Mouse (Mus musculus) left cerebral cortex, adult 18-20 months (tissue): Measurements from ENCODE around the gene Suv39h1. TPM values are rescaled to one million over a fixed set of nuclear protein-coding genes. Genes with fewer than 3 reads are reported as not detected.
A peak's percentile ranks its signal among the peaks of the same experiment; 100 is the strongest.
"Not testable (repeated sequence)": the region's sequence is repeated elsewhere in the genome, so short reads cannot be mapped to it uniquely, and the experiment has no call there.

Experiments used
- DNase-seq, 2 experiments: peaks; one replicate each; pipeline ENCODE4 v3.0.0; 2021 to 2022; ENCODE audit warnings: low spot score in 2 of 2, mixed read lengths in 1 of 2
- long read RNA-seq, 2 experiments: library from polyadenylated mRNA; stranded (forward); transcript quantifications; one replicate each; pipeline ENCODE4 v2.0.0; 2021
- total RNA-seq, 2 experiments: library from RNA; stranded (reverse); gene quantifications; 2 replicates each; pipeline ENCODE4 v1.2.3; 2021

Gene Suv39h1
- 10 to 100 TPM; 21.1 to 30.2 TPM for total RNA-seq
- long read RNA-seq, experiment 1, transcript Suv39h1-203 (6 exons, 3,116 nt) = minor isoform, 6 of 27 reads
- long read RNA-seq, experiment 1, transcript Suv39h1-202 (6 exons, 2,778 nt) = major isoform, 14 of 27 reads
- long read RNA-seq, experiment 1, partial matches to known transcripts = 6 of 27 reads
- long read RNA-seq, experiment 1, other reads (novel, unspliced or antisense) = 1 of 27 reads
- long read RNA-seq, experiment 2, transcript Suv39h1-202 (6 exons, 2,778 nt) = major isoform, 6 of 17 reads
- long read RNA-seq, experiment 2, partial matches to known transcripts = 2 of 17 reads
- long read RNA-seq, experiment 2, other reads (novel, unspliced or antisense) = 5 of 17 reads

- DNase-seq = peak; percentile 86 to 92
Observed at GRCm38 (mm10) chrX:8074430-8075014, at the start of gene Suv39h1. Suv39h1 (minus strand) TSS chrX:8074760.

GRCm38 (mm10) chrX:8123821-8124470 is 49.4 kb upstream of the Suv39h1 start:
- DNase-seq = no peak

- no peak for DNase-seq
Observed at GRCm38 (mm10) chrX:8117264-8117663, 42.7 kb upstream of the Suv39h1 start.

- no peak for DNase-seq
Observed at GRCm38 (mm10) chrX:8115275-8115674, 40.7 kb upstream of the Suv39h1 start.

GRCm38 (mm10) chrX:8105019-8105418 is 30.5 kb upstream of the Suv39h1 start:
- DNase-seq = no peak

GRCm38 (mm10) chrX:8102213-8102668 is 27.7 kb upstream of the Suv39h1 start:
- no peak for DNase-seq

GRCm38 (mm10) chrX:8101017-8101416 is 26.5 kb upstream of the Suv39h1 start:
- peak; percentile 15 to 30 for DNase-seq

- DNase-seq = no peak
Observed at GRCm38 (mm10) chrX:8099435-8099834, 24.9 kb upstream of the Suv39h1 start.

- DNase-seq = peak; percentile 90 to 96
Observed at GRCm38 (mm10) chrX:8096787-8097242, 22.3 kb upstream of the Suv39h1 start.

- DNase-seq = peak; percentile 53 to 83
Observed at GRCm38 (mm10) chrX:8096068-8096786, 21.7 kb upstream of the Suv39h1 start.

- no peak for DNase-seq
Observed at GRCm38 (mm10) chrX:8095546-8095945, 21.0 kb upstream of the Suv39h1 start.

GRCm38 (mm10) chrX:8090954-8091347 is 16.4 kb upstream of the Suv39h1 start:
- DNase-seq = not testable (repeated sequence)

GRCm38 (mm10) chrX:8090346-8090953 is 15.9 kb upstream of the Suv39h1 start, which contains the start of gene Was:
Was (minus strand) TSS chrX:8090498.
- no peak for DNase-seq

GRCm38 (mm10) chrX:8089746-8090145 is 15.2 kb upstream of the Suv39h1 start:
- no peak for DNase-seq

GRCm38 (mm10) chrX:8085611-8086010 is 11.1 kb upstream of the Suv39h1 start:
- no peak for DNase-seq

GRCm38 (mm10) chrX:8084771-8085259 is 10.3 kb upstream of the Suv39h1 start:
- no peak for DNase-seq

GRCm38 (mm10) chrX:8075104-8075503 is 544 bp upstream of the Suv39h1 start:
- no peak for DNase-seq

- DNase-seq = peak; percentile 2
Observed at GRCm38 (mm10) chrX:8073881-8074429, 605 bp downstream of the Suv39h1 start.

- no peak for DNase-seq
Observed at GRCm38 (mm10) chrX:8069166-8069565, 5.4 kb downstream of the Suv39h1 start.

GRCm38 (mm10) chrX:8051044-8051781 is 23.3 kb downstream of the Suv39h1 start:
- not testable (repeated sequence) for DNase-seq
